Mouse (Mus musculus) liver, postnatal 0 days (tissue): ENCODE results near the gene Galnt16. TPM values are rescaled to one million over a fixed set of nuclear protein-coding genes. Genes with fewer than 3 reads are reported as not detected.

Experiments
- ATAC-seq: fragments of 200-750 bp; cut with Nextera tagmentation; 2 replicates; pipeline ENCODE4 v1.8.0; 2017; ENCODE audit warnings: mild to moderate bottlenecking, moderate library complexity
- DNase-seq: peaks from one replicate; pipeline ENCODE4 v3.0.0-alpha.2; 2016
- H3K27ac ChIP-seq: fragments of 300-500 bp; sonication (generic); 2 replicates; pipeline ENCODE4 v1.5.1; 2014; ENCODE audit warnings: antibody characterized with exemption, moderate library complexity, mild to moderate bottlenecking, low read depth
- H3K27me3 ChIP-seq: fragments of 300-500 bp; sonication (generic); 2 replicates; pipeline ENCODE4 v1.6.1; 2014; ENCODE audit warnings: low read length, control low read depth, mixed read lengths; ENCODE audit not compliant: insufficient read depth
- H3K36me3 ChIP-seq: fragments of 300-500 bp; sonication (generic); replicated peaks from 2 replicates; pipeline ENCODE4 v1.6.1; 2014; ENCODE audit warnings: mild to moderate bottlenecking, control low read depth, low read length, moderate library complexity, mixed read lengths; ENCODE audit not compliant: insufficient read depth
- H3K4me1 ChIP-seq: fragments of 300-500 bp; sonication (generic); 2 replicates; pipeline ENCODE4 v1.6.1; 2014; ENCODE audit warnings: antibody characterized with exemption, mild to moderate bottlenecking, control low read depth; ENCODE audit not compliant: insufficient read depth
- H3K4me2 ChIP-seq: fragments of 300-500 bp; sonication (generic); 2 replicates; pipeline ENCODE4 v1.6.1; 2014; ENCODE audit warnings: low read depth, mild to moderate bottlenecking, low read length, moderate library complexity, mixed read lengths
- H3K4me3 ChIP-seq: fragments of 300-500 bp; sonication (generic); 2 replicates; pipeline ENCODE4 v1.5.1; 2014; ENCODE audit warnings: low read depth, low read length
- H3K9ac ChIP-seq: fragments of 300-500 bp; sonication (generic); replicated peaks from 2 replicates; pipeline ENCODE4 v1.6.1; 2014; ENCODE audit warnings: mild to moderate bottlenecking, moderate library complexity
- H3K9me3 ChIP-seq: fragments of 300-500 bp; sonication (generic); 2 replicates; pipeline ENCODE4 v1.6.1; 2016; ENCODE audit warnings: mild to moderate bottlenecking, control low read depth, low read length, mixed read lengths
- CTCF ChIP-seq: sonication (generic); IDR thresholded peaks from 2 replicates; pipeline ENCODE4 v1.5.1; 2016; ENCODE audit warnings: antibody characterized with exemption, low read depth
- EP300 ChIP-seq: IDR thresholded peaks from 2 replicates; pipeline ENCODE4 v1.6.1; 2016; ENCODE audit warnings: antibody characterized with exemption, low read depth, mild to moderate bottlenecking
- WGBS: fragments of 180-500 bp; shearing (Covaris S2); extraction: QIAGEN DNeasy Blood & Tissue Kit; methylation state at CpG from one replicate; pipeline ENCODE4 v1.1.7; 2014; ENCODE audit not compliant: insufficient replicate concordance; 5-methylcytosine and 5-hydroxymethylcytosine counted together
- polyA plus RNA-seq: library from polyadenylated mRNA; unstranded; fragments of >200 nt; fragmentation: Nextera tagmentation; extraction: Ambion mirVana; gene quantifications from 2 replicates; pipeline ENCODE4 v1.2.1, GENCODE M21; 2015

Gene Galnt16
- polyA plus RNA-seq, 1 experiment from 2014 or later = 0.15 TPM

DNA sequence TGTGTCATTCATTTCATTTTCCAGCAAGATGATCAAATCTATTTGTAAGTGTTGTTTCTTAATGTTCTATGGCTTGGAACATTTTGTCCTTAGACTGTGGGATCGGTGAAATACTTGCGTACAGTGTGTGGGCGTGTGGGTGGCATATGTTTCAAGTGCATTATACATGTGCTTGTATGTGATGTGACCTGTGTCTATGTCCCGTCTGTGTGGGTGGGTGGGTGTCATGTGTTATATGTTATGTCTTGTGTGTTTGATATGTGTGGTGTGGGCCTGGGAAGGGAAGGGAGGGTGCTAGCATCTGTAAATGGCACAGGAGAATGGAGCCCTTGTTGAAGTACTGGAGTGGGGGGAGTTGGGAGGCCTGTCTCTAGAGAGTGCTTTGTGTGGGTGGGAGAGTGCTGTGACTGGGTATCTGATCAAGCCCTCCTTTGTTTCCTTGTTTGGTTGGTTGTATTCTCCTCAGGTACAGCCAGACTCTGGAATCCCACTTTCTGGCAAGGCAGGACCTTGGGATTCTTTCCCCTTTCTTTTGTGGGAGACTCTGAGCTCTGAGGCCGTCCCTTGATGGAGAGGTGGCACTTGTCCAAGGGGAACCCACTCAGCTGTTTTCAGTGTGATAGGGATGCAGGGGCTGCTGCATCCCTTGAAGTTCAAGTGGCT, 9.8 kb downstream of the Galnt16 start:
- H3K9ac ChIP-seq = no peak overlapping the region
- no peaks in the 10 kb centered on the region for H3K36me3 ChIP-seq
- no peak overlapping the region for H3K27ac ChIP-seq
- TF ChIP-seq EP300 = no peak
- no peak for TF ChIP-seq CTCF
- WGBS = 76% methylated on average over 5 of the region's 5 CpGs
- H3K4me1 ChIP-seq = no peaks in the 10 kb centered on the region
- no peak overlapping the region for H3K4me3 ChIP-seq
- H3K9me3 ChIP-seq = no peaks in the 10 kb centered on the region
- no peak for ATAC-seq
- peaks cover 18% of the 10 kb centered on the region; the same call in 1 of the 2 replicates for H3K27me3 ChIP-seq
- DNase-seq = no peak
- no peak overlapping the region for H3K4me2 ChIP-seq

DNA sequence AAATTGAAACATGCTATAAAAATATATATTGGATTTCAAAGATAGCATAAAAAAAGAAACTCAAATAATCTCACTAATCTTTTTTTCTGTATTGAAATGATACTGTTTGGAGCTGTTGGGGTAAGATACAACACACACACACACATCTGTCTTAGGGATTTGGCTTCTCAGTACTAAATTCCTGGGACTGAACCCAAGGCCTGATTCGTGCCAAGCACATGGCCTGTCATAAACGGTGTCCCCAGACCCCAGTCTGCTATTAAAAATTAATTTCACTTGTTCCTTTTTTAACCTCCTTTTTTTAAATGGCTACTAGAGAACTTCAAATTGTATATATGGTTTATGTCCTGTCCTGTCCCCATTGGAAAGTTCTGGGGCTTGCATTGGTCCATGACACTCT, 12.0 kb downstream of the Galnt16 start:
- no peak overlapping the region for H3K4me3 ChIP-seq
- 0 out of 2 replicates have a peak, but pooled peaks cover 4% of the 10 kb centered on the region for H3K27me3 ChIP-seq
- TF ChIP-seq EP300 (no peak), CTCF (no peak)
- no peaks in the 10 kb centered on the region for H3K36me3 ChIP-seq
- H3K27ac ChIP-seq = no peak overlapping the region
- no peak for DNase-seq
- no peak overlapping the region for H3K4me2 ChIP-seq
- H3K9me3 ChIP-seq = no peaks in the 10 kb centered on the region
- ATAC-seq = no peak
- H3K4me1 ChIP-seq = no peaks in the 10 kb centered on the region
- H3K9ac ChIP-seq = no peak overlapping the region
- 68% methylated on average over 2 of the region's 2 CpGs for whole genome bisulfite sequencing

DNA sequence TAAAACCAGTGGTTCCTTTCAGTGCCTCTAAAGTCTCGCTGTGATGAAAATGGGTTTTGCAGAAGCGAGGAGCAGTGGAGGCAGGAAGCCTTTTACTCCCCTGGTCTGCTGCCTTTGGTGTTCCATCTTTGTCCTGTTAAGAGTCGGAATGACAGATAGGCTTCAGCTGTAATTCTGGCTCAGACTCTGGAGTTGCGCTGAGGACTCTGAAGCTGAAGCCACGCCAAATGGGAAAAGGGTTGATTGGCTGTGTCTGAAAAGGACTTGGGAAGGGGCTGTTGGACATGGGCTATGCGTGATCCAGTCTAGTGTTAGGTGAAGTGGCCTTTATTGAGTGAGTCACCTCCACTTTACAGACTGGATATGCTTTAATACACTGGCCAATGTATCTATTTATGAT, 12.6 kb downstream of the Galnt16 start:
- Histone ChIP-seq H3K36me3 (no peaks in the 10 kb centered on the region), H3K9me3 (no peaks in the 10 kb centered on the region), H3K4me1 (no peaks in the 10 kb centered on the region), H3K9ac (no peak overlapping the region), H3K27me3 (0 out of 2 replicates have a peak, but pooled peaks cover under 1% of the 10 kb centered on the region), H3K4me2 (no peak overlapping the region), H3K4me3 (no peak overlapping the region), H3K27ac (no peak overlapping the region)
- WGBS = 78% methylated on average over 6 of the region's 6 CpGs
- ATAC-seq = no peak
- TF ChIP-seq EP300 (no peak), CTCF (no peak)
- no peak for DNase-seq

DNA sequence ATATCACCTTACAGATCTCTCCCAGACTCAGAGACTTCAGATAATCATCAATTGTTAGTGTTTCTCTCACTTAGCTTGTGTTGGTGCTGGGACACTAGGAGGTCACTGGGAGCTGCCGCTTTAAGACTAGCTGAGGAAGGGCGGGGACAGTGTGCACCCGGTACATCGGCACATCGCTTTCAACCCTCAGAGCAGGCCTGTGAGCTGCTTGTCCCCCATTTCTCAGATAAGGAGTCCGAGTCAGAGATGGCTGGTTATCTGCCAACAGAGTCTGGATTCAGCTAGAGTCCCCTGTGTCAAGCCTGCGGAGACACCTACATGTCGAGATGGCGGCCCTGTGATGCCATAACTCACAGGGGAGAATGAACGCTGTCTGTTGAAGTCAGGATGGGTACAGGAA, 13.5 kb downstream of the Galnt16 start:
- no peak overlapping the region for H3K9ac ChIP-seq
- DNase-seq (no peak), ATAC-seq (no peak)
- WGBS = 61% methylated on average over 10 of the region's 10 CpGs
- TF ChIP-seq CTCF = no peak
- no peaks in the 10 kb centered on the region for H3K4me1 ChIP-seq
- H3K4me3 ChIP-seq = no peak overlapping the region
- no peaks in the 10 kb centered on the region for H3K27me3 ChIP-seq
- H3K4me2 ChIP-seq = no peak overlapping the region
- no peak overlapping the region for H3K27ac ChIP-seq
- no peaks in the 10 kb centered on the region for H3K36me3 ChIP-seq
- H3K9me3 ChIP-seq = no peaks in the 10 kb centered on the region

DNA sequence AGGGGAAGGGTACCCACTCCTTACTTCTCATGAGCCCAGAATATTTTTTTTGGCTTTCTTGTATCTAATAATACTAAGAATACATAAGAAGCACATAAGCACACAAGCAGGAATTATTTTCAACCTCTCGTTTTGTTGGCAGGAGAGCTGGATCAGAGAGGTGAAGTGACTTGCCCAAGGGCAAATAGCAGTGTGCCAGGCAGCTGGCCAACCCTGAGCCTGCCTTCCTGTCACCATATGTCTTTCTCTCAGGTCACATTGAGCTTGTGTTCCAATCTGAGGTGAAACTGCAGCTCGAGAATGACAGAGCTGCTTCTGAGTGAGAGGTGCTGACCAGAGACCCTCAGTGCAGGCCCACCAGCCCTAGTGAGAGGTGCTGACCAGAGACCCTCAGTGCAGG, 15.8 kb downstream of the Galnt16 start:
- 65% methylated on average over 2 of the region's 2 CpGs for WGBS
- Histone ChIP-seq H3K4me1 (no peaks in the 10 kb centered on the region), H3K9me3 (no peaks in the 10 kb centered on the region), H3K27ac (no peak overlapping the region), H3K4me2 (no peak overlapping the region), H3K27me3 (no peaks in the 10 kb centered on the region), H3K9ac (no peak overlapping the region), H3K4me3 (no peak overlapping the region), H3K36me3 (no peaks in the 10 kb centered on the region)
- no peak for DNase-seq
- no peak for ATAC-seq
- TF ChIP-seq EP300 (no peak), CTCF (no peak)

DNA sequence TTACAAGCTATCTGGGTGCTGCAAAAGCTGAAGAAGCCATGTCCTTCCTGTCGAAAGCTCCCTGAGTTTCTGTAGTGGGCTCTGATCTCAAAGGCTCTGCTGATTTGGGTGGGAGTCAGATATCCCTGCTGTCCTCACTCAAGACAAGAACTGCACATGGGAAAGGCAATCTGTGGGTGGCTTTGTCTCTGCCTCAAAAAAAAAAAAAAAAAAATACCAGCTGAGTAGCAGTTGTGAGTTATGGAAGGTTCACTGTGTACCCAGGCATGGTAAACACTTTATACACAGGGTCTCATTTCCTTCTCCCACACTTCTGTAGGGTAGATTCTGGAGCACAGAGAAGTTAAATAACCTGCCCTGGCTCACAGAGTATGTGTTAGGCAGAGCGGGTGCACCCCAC, 19.2 kb downstream of the Galnt16 start:
- Histone ChIP-seq H3K9me3 (no peaks in the 10 kb centered on the region), H3K4me3 (no peak overlapping the region), H3K36me3 (no peaks in the 10 kb centered on the region), H3K4me2 (no peak overlapping the region), H3K9ac (no peak overlapping the region), H3K4me1 (no peaks in the 10 kb centered on the region), H3K27ac (no peak overlapping the region), H3K27me3 (no peaks in the 10 kb centered on the region)
- no peak for DNase-seq
- no peak for TF ChIP-seq EP300
- TF ChIP-seq CTCF = no peak
- no peak for ATAC-seq
- WGBS = 74% methylated on average over 2 of the region's 2 CpGs

DNA sequence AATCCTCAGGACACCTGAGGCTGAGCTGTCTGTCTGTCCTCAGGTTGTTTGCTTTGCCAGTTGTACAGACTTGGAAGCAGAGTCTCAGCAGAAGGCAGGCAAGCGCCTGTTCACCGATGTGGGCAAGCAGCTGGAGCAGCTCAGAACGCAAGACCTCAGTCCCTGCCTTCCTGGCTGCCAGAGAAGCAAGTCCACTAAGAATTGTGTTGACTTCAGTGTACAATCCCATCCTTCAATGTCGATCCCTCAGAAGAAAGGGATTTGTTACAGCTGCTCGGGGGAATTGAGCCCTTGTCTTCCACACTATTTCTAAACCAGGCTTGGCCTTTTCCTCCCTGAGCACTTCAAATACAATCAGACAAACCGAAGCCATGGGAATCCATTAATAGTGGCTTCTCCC, 20.2 kb downstream of the Galnt16 start:
- WGBS = 60% methylated on average over 6 of the region's 6 CpGs
- no peak overlapping the region for H3K4me3 ChIP-seq
- H3K27ac ChIP-seq = no peak overlapping the region
- no peak for ATAC-seq
- TF ChIP-seq EP300 = no peak
- no peaks in the 10 kb centered on the region for H3K27me3 ChIP-seq
- H3K9ac ChIP-seq = no peak overlapping the region
- DNase-seq = no peak
- H3K36me3 ChIP-seq = no peaks in the 10 kb centered on the region
- H3K9me3 ChIP-seq = no peaks in the 10 kb centered on the region
- H3K4me2 ChIP-seq = no peak overlapping the region
- no peaks in the 10 kb centered on the region for H3K4me1 ChIP-seq
